Mouse (Mus musculus): ENCODE data around the gene Adarb1.

DNA sequence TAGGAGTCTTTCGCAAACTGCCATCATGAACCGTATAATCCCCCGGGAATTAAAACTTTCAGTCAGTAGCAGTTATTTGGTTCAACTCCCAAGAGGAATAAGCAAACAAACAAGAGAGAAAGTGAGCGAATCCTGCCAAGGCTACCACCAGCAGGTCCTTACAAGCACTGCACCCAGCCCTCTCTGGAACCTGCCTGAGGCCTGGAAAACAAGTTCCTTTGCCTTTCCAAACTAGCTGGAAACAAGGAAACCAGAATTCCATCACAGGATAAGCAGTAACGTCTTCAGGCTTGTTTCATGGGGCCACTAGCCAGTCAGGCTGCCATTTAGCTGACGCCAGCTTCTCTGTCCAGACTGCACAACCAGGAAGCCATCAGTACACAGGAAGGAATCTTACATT, 37.4 kb downstream of the Adarb1 start:
- TF ChIP-seq CTCF (IDR thresholded peaks at IDR 0.05; ENCODE audit: low read depth), result peak; percentile 19; the same call in 1 of the 2 replicates
- TF ChIP-seq EP300 (optimal IDR thresholded peaks at IDR 0.05), result no peak

All from stomach, postnatal 0 days (tissue).